Mouse (Mus musculus) heart, adult 8-10 months (tissue): ENCODE data around the gene H2-DMb2. TPM values are rescaled to one million over a fixed set of nuclear protein-coding genes. Genes with fewer than 3 reads are reported as not detected.
A peak's percentile ranks its signal among the peaks of the same experiment; 100 is the strongest.

Experiments used
- DNase-seq: peaks from one replicate; pipeline ENCODE4 v3.0.0; 2022; ENCODE audit warnings: low spot score
- total RNA-seq, 4 experiments: library from RNA; stranded (reverse); gene quantifications; 2 replicates each; pipeline ENCODE4 v1.2.4; 2022

The H2-DMb2 gene
- total RNA-seq, 4 experiments from 2014 or later: 0.65 to 1.1 (median 0.97) TPM

DNA sequence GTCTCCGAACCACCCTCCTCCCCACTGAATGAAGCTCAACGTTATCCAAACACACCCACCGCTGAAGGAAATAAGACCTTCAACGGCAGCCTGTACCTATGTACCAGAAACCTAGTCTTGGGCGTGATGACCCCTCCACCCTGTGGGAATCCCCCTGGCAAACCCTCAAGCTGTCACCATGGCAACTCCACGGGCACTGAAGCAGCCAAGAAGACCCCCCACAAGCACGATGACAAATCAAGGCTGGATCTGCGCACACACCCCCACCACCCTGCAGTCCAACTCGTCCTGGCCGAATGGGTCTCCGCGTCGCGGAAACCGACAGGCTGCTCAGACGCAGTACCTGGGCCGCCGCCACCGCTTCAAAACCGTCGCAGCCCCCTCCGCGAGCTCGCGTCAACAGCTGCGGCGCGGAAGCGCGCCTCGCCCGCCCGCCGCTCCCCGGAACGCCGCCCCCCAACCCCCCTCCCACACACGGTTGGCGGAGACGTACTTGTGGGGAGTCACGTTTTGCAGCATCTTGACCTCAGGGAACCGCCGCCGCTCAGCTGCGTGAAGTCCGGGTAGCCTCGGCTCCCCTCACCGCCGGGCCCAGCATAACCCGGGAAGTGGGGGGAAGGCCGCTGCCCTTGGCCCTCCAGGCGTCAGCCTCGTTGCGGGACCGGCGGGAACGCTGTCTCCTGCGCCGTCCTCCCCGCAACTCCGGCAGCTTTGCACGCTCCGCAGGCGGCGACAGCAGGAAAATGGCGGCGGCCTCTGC is 24.8 kb upstream of the H2-DMb2 start:
- peak; percentile 34 for DNase-seq

DNA sequence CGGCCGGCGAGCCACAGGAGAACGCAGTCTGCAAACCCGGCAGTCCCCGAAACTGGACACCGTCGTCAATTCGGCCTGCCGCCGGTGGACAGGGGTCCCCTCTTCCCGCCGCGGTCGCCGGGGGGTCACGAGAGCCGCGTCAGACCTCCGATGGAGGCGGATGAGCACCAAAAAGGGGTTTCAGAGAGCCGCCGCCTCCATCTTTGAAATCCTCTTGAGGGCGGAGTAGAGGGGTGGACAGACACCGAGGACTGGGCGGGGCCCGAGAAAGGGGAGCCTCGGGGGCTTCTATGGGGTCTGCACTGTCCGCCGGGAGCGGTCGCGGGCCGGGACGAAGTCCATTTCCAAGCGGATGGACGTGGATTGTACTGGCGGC is 24.2 kb upstream of the H2-DMb2 start:
- no peak for DNase-seq

DNA sequence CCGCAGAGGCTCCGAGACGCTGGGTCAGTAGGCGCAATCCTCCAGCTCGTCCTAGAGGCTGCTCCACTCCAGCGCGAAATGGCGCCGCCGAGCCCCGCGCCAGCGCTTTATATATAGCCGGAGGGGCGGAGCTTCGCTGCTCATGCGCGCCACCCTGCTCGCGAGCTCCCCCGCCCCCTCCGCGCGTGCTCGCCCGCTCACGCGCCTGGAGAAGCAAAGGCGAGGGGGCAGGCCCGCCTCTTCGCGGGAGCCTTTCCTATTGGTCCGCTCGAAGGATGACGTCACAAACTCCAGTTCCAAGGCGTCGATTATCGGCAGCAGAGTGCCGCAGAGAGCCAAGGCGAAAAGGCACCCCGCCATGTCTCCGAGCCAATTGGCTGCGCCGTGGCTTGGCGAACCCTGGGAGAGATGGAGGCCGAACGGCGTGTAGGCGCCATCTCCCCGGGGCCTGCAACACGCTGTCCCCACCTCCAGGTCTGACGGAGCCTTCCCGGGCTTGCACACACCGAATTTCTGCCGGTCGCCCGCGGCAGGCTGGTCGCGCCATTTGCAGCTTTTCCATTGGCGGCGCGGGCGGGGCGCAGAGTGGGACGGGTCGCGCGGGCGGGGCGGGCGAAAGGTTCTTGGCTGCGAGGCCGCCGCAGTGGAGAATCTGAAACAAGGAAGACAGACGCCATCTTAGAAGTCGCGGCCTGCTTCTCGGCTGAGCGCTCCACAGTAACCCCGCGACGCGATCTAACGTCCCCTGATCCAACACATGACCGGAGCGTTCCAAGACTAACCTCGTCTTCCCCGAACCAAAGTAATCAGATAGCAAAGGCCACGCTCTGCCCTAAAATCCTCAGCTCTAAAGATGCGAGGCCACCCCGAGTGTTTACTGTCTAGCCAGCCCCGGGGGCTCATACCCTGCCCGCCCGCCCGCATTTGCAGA is 23.6 kb upstream of the H2-DMb2 start, which contains the start of gene H2-DMa:
Gene H2-DMa (plus strand): TSS at position 293 of the 931 bp plus-strand sequence.
- peak; percentile 99 for DNase-seq

DNA sequence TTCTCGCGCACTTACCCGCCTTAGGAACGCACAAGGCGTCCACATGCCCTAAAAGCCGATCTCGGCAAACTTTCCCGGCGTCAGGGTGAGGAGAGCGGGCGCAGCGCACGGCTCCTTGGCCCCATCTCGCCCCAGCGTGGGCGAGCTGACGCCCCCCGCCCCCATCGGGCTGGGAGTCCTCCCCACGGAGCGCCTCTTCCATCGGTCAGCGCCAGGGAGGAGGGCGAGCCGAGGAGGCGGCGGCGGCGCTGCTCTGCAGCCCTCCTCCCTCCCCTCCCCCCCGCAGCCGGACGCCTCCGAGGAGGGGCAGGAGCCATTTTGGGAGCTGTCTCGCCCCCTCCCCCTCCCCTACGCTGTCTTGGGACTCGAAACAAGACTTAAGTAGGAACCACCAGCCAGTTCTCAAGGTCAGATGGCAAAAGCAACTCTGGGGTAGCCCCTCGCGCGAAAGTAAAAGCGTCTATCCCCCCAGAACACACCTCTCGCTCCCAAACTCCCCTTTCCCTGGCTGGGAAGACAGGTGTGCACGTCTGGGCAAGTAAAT is 22.9 kb upstream of the H2-DMb2 start:
- peak; percentile 86 for DNase-seq

DNA sequence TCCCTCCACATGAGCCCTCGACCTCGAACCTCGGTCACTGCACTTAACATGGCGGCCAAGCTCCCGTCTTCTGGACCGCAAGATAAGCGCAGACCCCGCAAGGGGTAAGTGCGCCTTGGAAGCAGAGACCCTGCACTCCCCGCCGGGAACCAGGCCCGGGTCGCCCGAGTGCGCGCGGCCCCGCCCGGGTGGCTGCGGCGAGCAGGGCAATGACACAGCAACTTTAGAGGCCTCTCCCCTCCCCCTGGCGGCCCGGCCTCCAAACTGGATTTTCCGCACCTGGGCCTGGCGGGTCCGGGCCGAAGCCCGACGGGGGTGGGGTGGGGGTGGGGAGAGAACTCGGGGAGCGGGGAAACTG is 22.3 kb upstream of the H2-DMb2 start:
- DNase-seq: peak; percentile 83

DNA sequence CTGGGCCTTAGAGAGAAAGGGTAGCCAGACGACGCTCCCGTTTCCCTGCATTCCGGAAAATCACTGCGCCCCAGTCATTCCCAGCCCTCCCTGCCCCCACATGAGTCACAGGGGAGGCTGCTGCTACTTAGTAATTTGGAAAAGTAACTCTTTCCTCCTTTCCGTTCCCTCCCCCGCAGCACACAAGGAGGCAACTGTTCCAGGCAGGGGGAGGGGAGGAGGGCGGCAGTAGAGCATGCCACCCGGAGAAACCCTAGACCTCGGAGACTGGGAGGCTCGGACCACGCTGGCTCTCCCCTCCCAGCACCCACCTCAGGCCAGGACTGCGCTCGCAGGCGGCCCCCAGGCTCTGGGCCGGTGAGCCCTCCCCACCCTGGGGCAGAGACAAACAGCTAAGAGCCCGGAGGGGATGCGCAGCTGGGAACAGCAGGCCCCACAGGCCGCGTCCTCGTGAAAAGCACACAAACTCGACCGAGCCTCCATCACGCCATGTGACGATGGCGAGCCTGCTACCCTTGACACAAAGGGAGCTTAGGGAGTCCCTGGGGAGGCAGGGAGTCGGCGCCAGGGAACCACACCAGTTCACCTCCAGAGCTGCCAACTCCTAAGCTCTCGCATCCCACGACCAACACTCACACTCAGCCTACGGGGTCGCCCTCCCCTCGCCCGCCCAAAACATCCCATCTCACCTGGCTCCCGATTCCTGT is 21.8 kb upstream of the H2-DMb2 start:
- DNase-seq: peak; percentile 92

DNA sequence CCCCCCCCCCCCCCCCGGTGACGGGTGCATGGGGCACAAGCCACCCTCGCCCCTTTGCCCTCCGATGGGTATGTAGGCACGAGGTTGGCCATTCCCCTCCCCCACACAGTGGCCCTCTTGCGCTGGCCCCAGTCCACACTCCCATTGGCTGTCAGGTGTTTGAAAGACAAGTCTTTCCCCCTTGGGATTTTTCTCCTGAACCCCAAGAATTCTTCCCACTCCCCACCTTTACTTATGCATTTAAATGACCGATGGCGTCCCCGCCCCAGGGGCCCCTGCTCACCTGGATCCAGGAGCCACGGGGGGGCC is 21.3 kb upstream of the H2-DMb2 start:
- peak; percentile 74 for DNase-seq

DNA sequence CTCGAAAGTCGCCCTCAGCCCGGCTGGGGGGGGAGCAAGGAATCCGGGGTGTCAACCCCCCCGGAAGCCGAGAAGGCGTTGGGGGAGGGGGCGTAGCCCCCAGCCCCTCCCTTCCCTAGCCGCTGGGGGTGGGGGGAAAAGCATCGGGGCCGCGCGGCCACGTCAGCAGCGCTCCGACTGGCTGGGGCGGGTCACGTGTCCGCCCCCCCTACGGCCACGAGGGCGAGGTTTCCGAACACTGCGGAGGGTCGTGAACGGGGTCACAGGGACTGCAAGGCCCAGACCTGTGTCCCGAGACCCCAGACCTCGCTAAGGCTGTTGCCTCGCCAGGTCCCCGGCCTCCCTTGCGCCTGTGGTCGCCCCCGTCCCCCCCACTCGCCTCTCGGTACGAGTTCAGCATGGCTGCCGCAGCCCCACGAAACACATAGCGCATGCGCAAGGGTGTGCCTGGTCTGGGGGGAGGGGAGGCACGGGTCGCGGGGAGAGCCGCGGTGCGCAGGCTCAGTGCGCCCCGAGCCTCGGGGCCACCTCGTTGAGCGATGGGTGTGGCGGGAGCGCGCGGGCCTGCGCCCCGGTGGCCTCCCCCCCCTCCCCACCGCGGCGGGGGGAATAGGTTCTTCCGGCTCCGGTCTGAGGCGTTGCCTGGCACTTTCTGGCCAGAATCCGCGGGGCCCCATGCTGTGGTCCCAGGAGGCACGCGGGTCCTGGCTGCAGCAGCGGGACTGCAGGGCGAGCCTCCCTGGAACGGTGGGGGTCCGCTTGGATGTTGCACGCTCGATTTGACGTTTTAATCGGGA is 20.7 kb upstream of the H2-DMb2 start, which contains the start of gene Brd2:
Gene Brd2 (minus strand): TSS at position 447 of the 797 bp plus-strand sequence.
- peak; percentile 97 for DNase-seq

DNA sequence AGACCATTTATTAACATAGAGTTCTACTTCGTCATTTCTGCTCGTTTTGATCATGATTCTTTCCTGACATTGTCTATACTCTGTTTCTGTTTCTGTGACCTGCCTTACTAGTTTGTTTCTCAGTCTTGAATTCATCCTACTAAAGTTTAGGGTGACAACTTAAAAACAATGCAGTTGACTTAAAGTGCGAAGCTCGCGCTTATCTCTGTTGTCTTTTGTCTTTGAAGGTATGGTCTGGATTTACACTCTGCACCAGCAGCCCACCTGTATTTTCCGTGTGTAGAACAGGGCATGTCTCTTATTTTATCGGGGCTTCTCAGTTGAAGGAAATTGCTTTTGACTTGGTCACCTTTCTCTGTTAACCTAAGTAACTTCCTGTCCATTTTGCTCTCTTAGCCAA is 20.0 kb upstream of the H2-DMb2 start:
- DNase-seq: no peak

DNA sequence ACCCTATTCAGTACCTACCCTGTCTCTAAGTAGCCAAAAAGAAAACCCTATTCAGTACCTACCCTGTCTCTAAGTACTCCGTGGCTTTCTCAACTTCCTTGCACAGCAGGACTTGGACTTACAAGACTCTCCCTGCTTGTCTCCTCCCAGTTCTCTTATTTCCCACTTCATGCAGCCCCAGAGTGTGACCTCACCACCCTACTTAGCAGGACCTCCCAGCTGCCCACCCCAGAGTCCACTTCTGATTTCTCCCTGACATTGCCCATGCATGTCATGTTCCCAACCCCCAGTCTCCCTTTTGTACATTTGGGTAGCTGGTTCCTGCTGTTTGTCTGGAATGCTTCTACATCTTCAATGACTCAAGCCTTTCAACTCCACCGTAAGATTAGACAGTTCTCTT is 19.6 kb upstream of the H2-DMb2 start:
- DNase-seq: peak; percentile 48

DNA sequence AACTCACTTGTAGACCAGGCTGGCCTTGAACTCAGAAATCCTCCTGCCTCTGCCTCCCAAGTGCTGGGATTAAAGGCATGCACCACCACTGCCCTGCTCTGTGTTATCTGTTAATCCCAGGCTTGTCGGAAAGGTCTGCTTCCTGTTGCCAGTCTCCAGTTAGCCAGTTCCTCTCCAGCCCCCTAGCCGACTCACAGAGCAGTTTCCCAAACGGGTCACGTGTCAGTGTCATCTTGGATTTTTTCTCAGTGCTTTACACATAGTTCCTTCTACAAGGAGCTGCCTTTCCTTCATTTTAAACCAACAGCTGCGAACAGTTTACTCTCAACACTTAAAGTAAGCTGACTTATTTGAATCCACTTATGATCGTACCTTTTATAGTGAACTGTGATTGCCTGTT is 18.5 kb upstream of the H2-DMb2 start:
- no peak for DNase-seq

DNA sequence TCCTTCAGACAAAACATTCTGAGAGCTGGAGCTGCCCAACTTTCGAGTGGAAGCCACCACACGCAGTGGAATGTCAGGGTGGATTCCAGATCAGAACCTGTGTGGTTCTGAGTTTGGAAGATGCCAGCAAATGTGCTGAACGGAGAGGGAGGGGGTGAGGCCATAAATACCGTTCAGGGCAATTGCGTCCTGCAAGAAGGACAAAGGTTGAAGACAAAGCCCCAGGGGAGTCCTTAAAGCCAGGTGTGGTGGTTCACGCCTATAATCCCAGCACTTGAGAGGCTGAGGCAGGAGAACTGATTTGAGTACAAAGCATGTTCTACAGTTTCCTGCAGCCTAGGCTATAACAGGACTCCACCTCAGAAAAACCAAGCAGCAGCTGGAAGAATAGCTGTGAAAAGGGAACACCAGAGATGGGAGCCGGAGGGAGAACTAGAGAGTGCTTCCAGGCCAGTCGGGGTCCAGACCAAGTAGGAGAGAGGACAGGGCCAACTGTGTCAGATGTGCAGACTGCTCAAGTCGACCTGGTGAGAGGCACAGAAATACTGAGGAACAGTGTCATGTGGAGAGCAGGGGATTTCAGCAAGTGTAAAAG is 16.2 kb upstream of the H2-DMb2 start:
- no peak for DNase-seq

DNA sequence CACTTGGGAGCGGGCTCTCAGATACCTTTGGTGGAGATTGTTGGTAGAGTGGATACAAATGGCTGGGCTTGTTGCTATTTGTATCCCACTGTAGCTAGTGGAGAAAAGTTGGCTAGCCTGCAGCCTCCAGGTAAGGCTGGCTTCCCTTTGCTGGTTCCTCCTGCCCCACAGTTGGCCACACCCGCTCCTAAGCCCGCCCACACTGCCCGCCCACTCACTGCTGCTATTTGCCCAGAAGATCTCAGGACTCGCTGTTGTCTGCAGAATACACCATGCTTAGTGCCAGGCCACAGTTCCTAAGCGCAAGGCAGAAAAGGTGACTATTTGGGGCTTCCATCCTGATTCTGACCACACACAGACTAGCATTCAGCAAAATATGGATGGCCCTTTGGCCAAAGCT is 15.6 kb upstream of the H2-DMb2 start:
- DNase-seq: no peak

DNA sequence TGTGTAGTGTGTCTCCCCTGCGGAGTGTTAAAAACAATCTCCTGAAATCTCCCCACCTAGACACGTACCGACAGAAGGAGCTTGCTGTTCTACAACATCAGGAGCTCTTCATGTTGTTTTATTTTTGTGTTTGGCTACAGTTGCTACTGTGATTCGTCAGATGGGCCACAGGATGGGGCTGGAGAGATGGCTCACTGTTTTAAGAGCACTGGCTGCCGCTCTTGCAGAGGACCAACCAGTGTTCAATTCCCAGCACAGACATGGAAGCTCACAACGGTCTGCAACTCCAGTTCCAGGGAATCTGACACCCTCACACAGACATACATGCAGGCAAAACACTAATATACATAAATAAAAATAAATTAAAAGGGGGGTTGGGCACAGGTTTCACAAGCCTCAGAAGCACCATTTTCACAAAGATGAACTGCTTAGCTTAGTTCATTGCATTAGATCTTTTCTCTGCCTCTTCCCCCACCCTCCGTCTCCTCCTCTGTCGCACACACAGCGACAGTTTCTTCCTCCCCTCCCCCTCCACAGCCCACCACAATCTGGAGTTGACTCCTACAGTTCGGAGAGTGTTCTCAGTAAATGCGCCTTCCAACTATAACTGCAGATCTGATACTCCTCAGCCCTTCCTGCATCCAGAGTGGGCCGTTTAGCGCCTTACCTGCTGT is 14.7 kb upstream of the H2-DMb2 start:
- DNase-seq: no peak

DNA sequence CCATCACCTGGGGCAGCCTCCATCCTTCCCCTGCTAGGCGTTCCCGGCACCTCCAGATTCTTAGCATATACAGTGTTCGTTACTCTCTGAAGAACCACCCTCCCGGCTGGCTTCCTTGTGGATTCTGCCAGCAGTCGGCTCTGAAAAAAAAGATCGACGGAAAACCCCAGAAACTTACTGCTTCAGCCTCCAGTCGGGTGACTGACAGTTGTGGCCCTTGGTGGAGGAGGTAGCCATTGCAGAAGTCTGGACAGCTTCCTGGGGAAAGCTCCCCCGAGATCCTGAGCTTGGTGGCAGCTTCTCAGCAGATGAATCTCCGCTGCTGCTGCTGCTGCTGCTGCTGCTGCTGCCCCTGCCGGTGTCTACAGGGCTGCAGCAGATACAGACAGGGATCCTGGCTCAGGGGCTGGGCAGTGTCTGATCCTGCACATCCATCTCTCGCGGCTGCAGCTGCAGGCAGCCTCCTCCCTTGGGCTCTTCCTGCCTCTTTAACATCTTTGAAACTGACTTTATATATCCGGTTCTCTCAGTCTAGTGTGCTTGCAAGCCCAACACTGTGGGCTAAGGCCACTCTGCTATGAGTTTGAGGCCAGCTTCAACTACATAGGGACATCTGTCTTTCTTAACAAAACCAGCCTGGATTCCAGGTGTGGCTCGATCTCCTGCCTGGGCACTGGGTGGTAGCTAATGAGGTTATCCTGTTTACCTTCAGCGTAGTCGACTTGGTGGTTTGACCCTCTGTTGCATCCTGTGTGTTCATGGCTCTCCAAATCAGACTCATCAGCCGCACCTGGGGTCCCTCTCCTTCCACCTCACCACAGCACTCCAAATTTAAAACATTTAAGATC is 13.9 kb upstream of the H2-DMb2 start:
- DNase-seq: no peak

DNA sequence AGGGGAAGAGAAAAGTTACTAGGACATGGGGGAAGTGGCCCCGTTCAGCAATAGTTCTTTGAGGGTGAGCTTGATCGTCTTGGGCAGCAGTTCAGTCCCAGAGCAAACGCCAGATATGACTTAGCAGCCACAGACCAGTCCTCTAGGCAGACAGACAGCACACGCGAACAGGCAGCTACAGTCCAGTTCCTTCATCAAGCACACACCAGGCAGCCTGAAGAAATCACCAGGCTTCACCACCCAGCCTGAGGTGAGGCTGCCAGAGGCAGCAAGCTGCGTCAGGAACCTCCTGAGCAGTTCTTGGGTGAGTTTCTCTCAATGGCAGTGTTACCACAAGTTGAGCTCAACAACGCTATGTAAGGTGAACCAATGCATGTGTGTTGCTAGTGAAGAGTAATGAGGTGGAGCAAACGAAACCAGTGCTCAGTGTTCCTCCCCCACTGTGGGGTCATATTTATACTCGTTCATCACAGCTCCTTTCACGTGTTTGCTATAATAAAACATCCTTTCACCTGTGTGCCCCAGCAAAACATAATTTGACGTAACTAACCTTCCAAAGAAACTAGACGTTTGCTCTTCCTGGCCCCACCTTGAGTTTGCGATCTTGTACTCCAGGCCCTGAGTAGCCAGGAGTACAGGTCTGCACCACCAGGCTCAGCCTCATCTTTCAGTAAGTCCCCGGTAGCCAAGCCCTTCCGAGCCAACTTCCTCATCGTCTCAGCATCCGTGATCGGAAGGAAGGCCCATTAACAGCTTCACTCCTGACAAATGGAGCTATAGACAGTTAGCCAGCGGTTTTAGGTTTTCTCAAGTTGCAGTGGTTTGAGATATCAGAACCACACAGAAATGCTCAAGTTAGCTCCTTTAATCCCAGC is 12.8 kb upstream of the H2-DMb2 start:
- DNase-seq: no peak

DNA sequence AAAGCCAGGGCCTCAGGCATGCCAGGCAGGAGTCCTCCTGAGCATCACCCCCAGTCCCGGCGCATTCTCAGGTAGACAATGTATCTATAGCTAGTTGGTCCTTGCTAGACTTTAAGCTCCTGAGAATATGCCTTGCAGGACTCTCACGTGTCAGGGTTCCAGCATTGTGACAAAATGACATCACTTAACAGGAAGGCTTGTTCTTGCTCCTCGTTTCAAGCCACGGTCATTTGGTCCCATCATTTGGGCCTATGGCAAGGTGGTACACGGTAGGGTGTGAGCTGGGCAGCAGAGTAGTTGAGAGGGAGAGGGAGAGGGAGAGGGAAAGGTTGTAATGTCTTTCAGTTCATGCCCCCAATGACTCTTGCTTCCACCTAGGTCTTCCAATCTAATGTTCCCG is 11.2 kb upstream of the H2-DMb2 start:
- no peak for DNase-seq

DNA sequence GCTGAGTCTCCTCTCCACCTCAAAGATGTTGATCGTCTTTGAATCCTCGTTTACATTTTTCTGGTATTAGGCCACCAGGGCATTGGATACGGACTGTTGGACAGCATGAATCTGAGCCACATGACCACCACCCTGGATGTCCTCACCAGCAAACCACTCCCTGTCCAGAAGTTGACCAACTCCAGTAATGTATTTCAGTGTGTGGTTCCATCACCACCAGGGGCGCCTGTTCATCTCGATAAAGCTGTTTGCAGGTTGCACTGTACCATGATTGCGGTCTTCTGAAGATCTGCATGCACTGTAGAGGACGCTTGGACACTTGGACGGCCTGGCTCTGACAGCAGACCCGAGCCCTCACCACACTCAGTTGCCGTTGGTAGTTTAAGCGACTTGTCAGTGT is 9.8 kb upstream of the H2-DMb2 start:
- DNase-seq: no peak
